Mouse (Mus musculus): Measurements from ENCODE around the gene Zbtb2. TPM values are rescaled to one million over a fixed set of nuclear protein-coding genes. Genes with fewer than 3 reads are reported as not detected.

Gene Zbtb2
- total and polyA plus RNA-seq, 3 experiments = 6.1 to 11.4 (median 11.1) TPM

DNA sequence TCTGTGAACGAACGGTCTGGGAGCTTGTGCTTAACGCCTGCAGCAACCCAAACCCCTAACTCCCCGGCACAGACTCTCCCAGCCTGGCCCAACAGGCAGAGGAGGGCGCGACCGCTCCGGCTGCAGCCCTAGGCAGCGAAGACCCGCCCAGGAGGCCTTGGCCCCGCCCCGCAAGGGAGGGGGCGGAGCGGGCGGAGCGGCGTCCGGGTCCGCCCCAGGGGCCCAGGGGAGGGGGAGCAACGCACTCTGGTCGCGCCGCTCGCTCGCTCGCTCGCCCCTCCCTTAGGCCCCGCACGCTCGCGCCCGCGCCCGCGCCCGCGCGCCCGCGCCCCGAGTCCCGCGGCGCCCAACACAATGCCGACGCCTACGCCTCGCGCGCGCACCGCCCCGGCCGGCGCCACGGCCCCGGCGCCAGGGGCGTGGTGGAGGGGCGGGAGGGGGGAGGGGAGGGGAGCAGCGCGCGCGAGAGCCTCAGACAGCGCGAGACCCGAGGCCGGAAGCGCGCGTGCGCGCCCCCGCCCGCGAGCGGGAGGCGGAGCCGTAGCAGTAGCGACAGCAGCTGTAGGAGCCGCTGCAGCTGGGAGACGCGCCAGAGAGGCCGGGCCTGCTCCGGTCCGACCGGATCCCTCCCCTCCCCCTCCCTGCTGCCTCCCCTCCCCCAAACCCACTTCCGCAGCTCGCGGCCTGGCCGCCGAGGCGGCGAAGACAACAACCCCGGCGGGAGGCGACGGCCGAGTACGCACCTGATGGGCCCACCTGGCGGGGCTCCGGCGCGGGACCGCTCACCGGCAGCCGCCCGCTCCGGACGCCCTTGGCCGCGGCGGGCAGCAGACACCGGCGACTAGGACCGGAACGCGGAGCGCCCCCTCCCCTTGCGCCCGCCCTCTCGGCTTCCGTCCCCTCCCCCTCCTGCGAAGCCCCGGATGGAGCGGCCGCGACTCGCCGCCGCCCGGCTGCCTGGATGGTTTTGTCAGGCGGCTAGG lies 1.0 kb downstream of the Zbtb2 start:
- H3K4me3 ChIP-seq (replicated peaks in 1 of 3; ENCODE audit: low read depth in 2 of 3, low read length in 2 of 3, poor library complexity in 1 of 3) = peak overlapping the region; percentile 64 to 97 (median 79)
- H3K27me3 ChIP-seq (replicated peaks) = no peaks in the 10 kb centered on the region
- H3K9me3 ChIP-seq (replicated peaks; ENCODE audit: low read length) = no peaks in the 10 kb centered on the region
- dilution Hi-C loops (cut with MboI; ENCODE audit: extremely low pct_ligation_motif_present, extremely low pct_unique_long_range_greater_than_20kb, low sequenced_read_pairs) (no loop called here), in situ Hi-C loops (cut with MboI; ENCODE audit: low pct_ligation_motif_present, low pct_unique_long_range_greater_than_20kb, low sequenced_read_pairs) (no loop called here)
- peak overlapping the region; percentile 98 for H3K9ac ChIP-seq (ENCODE audit: insufficient read depth, low read depth)
- peak overlapping the region; percentile 94 for H3K27ac ChIP-seq (ENCODE audit: insufficient read depth, low read depth)
- peak; percentile 90 for DNase-seq (ENCODE audit: extremely low read depth)
- peak overlapping the region; percentile 96 for H3K4me2 ChIP-seq (ENCODE audit: insufficient read depth, low read depth, poor library complexity, severe bottlenecking)
- H3K36me3 ChIP-seq (replicated peaks in 1 of 2; ENCODE audit: control insufficient read depth in 1 of 2, insufficient read depth in 1 of 2, low read length in 1 of 2) = peaks cover 0 to 19% of the 10 kb centered on the region in 2 experiments
- peaks cover 52% of the 10 kb centered on the region for H3K79me2 ChIP-seq (replicated peaks; ENCODE audit: control insufficient read depth, extremely low read depth, insufficient read depth, poor library complexity, severe bottlenecking)
- no peak for TF ChIP-seq RCOR1 (conservative IDR thresholded peaks at IDR 0.05; ENCODE audit: low read depth, low read length)
- no peak for TF ChIP-seq SMC3 (IDR thresholded peaks at IDR 0.05; ENCODE audit: low read depth, low read length)
- TF ChIP-seq ZNF384 (IDR thresholded peaks at IDR 0.05; ENCODE audit: low read depth, low read length) = no peak
- no peak for TF ChIP-seq PAX5 (IDR thresholded peaks at IDR 0.05; ENCODE audit: low read length)
- TF ChIP-seq ZC3H11A (IDR thresholded peaks at IDR 0.05; ENCODE audit: low read depth, low read length) = no peak
- peak; percentile 42; the same call in 1 of the 2 replicates for TF ChIP-seq NELFE (IDR thresholded peaks at IDR 0.05; ENCODE audit: low read depth, low read length)
- no peak for TF ChIP-seq MYC (IDR thresholded peaks at IDR 0.05; ENCODE audit: low read depth, low read length)
- no peak for TF ChIP-seq RAD21 (IDR thresholded peaks at IDR 0.05; ENCODE audit: low read depth, low read length)
- TF ChIP-seq ETS1 (conservative IDR thresholded peaks at IDR 0.05; ENCODE audit: low read depth, low read length) = no peak; the same call in 1 of the 2 replicates
- TF ChIP-seq KAT2A (IDR thresholded peaks at IDR 0.05; ENCODE audit: insufficient replicate concordance, low read length) = no peak
- peak; percentile 50 for TF ChIP-seq SIN3A (IDR thresholded peaks at IDR 0.05; ENCODE audit: low read length)
- no peak for TF ChIP-seq MAFK (IDR thresholded peaks at IDR 0.05; ENCODE audit: insufficient replicate concordance, low read length)
- TF ChIP-seq CHD2 (IDR thresholded peaks at IDR 0.05; ENCODE audit: low read length) = peak; percentile 97
- TF ChIP-seq E2F4 (IDR thresholded peaks at IDR 0.05; ENCODE audit: insufficient replicate concordance, low read depth, low read length) = no peak
- TF ChIP-seq JUN (IDR thresholded peaks at IDR 0.05; ENCODE audit: insufficient read depth, low read depth, low read length) = no peak
- no peak for TF ChIP-seq USF2 (conservative IDR thresholded peaks at IDR 0.05; ENCODE audit: low read depth, low read length)
- peak; percentile 78 for TF ChIP-seq POLR2A (IDR thresholded peaks at IDR 0.05; ENCODE audit: low read depth, low read length)
- TF ChIP-seq BHLHE40 (IDR thresholded peaks at IDR 0.05; ENCODE audit: low read depth, low read length) = peak; percentile 39; the same call in 1 of the 2 replicates
- TF ChIP-seq MAX (IDR thresholded peaks at IDR 0.05; ENCODE audit: low read length) = peak; percentile 20; the same call in 1 of the 2 replicates
- TF ChIP-seq NRF1 (IDR thresholded peaks at IDR 0.05; ENCODE audit: low read depth, low read length) = peak; percentile 75
- TF ChIP-seq UBTF (IDR thresholded peaks at IDR 0.05; ENCODE audit: low read depth, low read length) = no peak
- peak; percentile 72 for TF ChIP-seq ELF1 (IDR thresholded peaks at IDR 0.05; ENCODE audit: low read depth, low read length)
- 0 out of 2 replicates have a peak, but pooled peaks have one; percentile 15 for TF ChIP-seq TBP (conservative IDR thresholded peaks at IDR 0.05; ENCODE audit: low read depth, low read length)
- TF ChIP-seq ZKSCAN1 (IDR thresholded peaks at IDR 0.05; ENCODE audit: borderline replicate concordance, low read depth, low read length) = no peak
- TF ChIP-seq HCFC1 (IDR thresholded peaks at IDR 0.05; ENCODE audit: low read depth, low read length) = peak; percentile 70
- no peak for TF ChIP-seq POLR2AphosphoS2 (IDR thresholded peaks at IDR 0.05; ENCODE audit: low read depth, low read length)
- TF ChIP-seq ZMIZ1 (IDR thresholded peaks at IDR 0.05; ENCODE audit: low read depth, low read length) = no peak
- TF ChIP-seq IRF4 (IDR thresholded peaks at IDR 0.05; ENCODE audit: low read depth, low read length) = peak; percentile 22; the same call in 1 of the 2 replicates
- TF ChIP-seq GABPA (IDR thresholded peaks at IDR 0.05; ENCODE audit: insufficient replicate concordance, low read depth, low read length) = no peak
- no peak for TF ChIP-seq MEF2A (IDR thresholded peaks at IDR 0.05; ENCODE audit: borderline replicate concordance, low read depth, low read length)
- TF ChIP-seq USF1 (IDR thresholded peaks at IDR 0.05; ENCODE audit: low read depth, low read length) = no peak
- no peak for TF ChIP-seq CHD1 (IDR thresholded peaks at IDR 0.05; ENCODE audit: low read depth, low read length)
- TF ChIP-seq TCF12 (IDR thresholded peaks at IDR 0.05; ENCODE audit: low read depth, low read length) = peak; percentile 50; the same call in 1 of the 2 replicates
- TF ChIP-seq MAZ (IDR thresholded peaks at IDR 0.05; ENCODE audit: low read depth, low read length) = peak; percentile 77
- TF ChIP-seq MXI1 (IDR thresholded peaks at IDR 0.05; ENCODE audit: low read depth, low read length) = peak; percentile 45; the same call in 1 of the 2 replicates
- TF ChIP-seq EP300 (IDR thresholded peaks at IDR 0.05; ENCODE audit: low read length) = no peak
- no peak for TF ChIP-seq JUND (conservative IDR thresholded peaks at IDR 0.05; ENCODE audit: low read depth, low read length)
- no peak for TF ChIP-seq CTCF (conservative IDR thresholded peaks at IDR 0.05 in 1 of 2, IDR thresholded peaks at IDR 0.05 in 1 of 2; ENCODE audit: low read depth in 2 of 2, low read length in 2 of 2)
- H3K4me1 ChIP-seq (ENCODE audit: control insufficient read depth in 1 of 2, insufficient read depth in 2 of 2) = peaks cover 11 to 38% of the 10 kb centered on the region in 2 experiments
